Mouse (Mus musculus): ENCODE results near the gene Gm11009. TPM values are rescaled to one million over a fixed set of nuclear protein-coding genes. Genes with fewer than 3 reads are reported as not detected.

Gene Gm11009
- not detected in 2 replicates for polyA plus RNA-seq (2012; ENCODE audit: low replicate concordance)

GRCm38 (mm10) chr2:176319394-176319793, at the start of gene Gm11009:
Gm11009 (minus strand) TSS chr2:176319494.

Other genes with a start within 250 kb of the Gm11009 start
- not detected in 2 replicates for gene Gm2004, start 169.7 kb downstream of the Gm11009 start, polyA plus RNA-seq (2012; ENCODE audit: low replicate concordance)
- gene 2210418O10Rik, start 92.9 kb downstream of the Gm11009 start, polyA plus RNA-seq (2012; ENCODE audit: low replicate concordance), result 0.18 TPM in 1 of 2 replicates, not detected in the other
- gene Gm14435, start 104.1 kb upstream of the Gm11009 start, polyA plus RNA-seq (2012; ENCODE audit: low replicate concordance), result not detected in 2 replicates
- 2.5 TPM in 1 of 2 replicates, not detected in the other for gene Gm14434, start 167.3 kb upstream of the Gm11009 start, polyA plus RNA-seq (2012; ENCODE audit: low replicate concordance)
- gene Zfp967, start 201.6 kb upstream of the Gm11009 start, polyA plus RNA-seq (2012; ENCODE audit: low replicate concordance), result 0.13 and 0.30 TPM in 2 replicates

Data from hematopoietic multipotent progenitor cell, adult 10-12 weeks (in vitro differentiated cells).